Mouse (Mus musculus) liver, adult 2 months (tissue): ENCODE measurements at regions not wholly inside any gene's neighbourhood (a gene's known extent, or its start where the extent isn't known, plus 50 kb on each side); places are given as distances from the start of the nearest gene placed in this dataset.

ENCODE experiments used
- CTCF ChIP-seq: fragments of 200-500 bp; IDR thresholded peaks from 2 replicates; pipeline ENCODE4 v1.5.1; 2011; ENCODE audit warnings: low read depth, low read length, control low read depth
- POLR2A ChIP-seq: fragments of 200-500 bp; IDR thresholded peaks from 2 replicates; pipeline ENCODE4 v1.6.1; 2011; ENCODE audit warnings: low read length, control low read depth; ENCODE audit not compliant: insufficient read depth; ENCODE audit errors: extremely low read depth

DNA sequence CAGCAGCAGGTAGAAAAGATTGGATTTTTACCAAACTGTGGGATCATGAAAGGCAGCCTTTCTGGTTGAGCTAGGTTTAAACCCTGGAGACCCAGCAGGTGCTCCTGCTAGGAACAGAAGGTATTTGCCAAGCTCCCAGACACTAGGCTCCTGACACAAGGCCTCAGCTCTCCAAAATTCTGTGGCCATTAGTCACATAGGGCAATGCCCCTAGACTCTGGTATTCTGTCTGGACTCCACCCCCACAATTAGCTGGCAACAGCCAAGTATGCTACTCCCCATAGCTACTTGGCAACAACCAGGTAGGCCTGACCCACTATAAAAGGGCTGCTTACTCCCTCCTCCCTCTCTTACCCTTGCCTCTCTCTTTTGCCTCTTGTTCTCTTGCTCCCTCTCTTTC, 480.7 kb upstream of the A830018L16Rik start:
- no peak for TF ChIP-seq CTCF
- no peak for TF ChIP-seq POLR2A
